Mouse (Mus musculus): ENCODE measurements around the gene Rnf214.
"Not testable (repeated sequence)": the region's sequence is repeated elsewhere in the genome, so short reads cannot be mapped to it uniquely, and the experiment has no call there.

The Rnf214 gene

DNA sequence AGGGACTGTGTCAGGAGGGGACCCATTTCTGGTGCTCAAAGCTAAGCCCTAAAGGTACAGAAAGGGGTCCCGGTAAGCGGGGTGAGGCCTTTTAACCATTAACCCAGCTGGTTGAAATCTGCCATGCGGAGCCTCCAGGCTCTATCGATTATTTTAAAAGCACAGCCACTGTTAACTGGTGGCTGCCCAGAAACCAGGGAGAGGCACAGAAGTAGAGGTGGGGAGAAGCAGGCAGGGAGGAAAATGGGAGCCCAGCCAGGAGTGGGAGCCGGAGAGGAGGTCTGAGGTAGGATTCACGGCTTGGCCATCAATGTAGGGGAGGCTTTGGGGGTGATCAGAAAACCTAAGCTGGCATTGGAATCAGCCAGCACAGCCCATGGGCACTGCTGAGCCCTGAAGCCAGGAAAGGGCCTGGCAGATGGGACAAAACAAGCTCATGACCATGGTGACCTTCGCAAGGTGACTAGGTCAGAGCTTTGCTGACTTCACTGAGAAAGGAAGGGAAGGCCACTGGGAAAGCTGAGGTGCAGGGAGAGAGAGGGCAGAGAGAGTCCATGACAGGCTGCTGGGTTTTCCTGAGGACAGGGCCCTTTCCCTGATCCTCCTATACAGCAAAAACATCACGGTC, 56.1 kb downstream of the Rnf214 start:
- no peak for DNase-seq (ENCODE audit: low read depth, low spot score)

GRCm38 (mm10) chr9:45849528-45850408, 56.9 kb downstream of the Rnf214 start:
- no peak for DNase-seq (ENCODE audit: low read depth, low spot score)

DNA sequence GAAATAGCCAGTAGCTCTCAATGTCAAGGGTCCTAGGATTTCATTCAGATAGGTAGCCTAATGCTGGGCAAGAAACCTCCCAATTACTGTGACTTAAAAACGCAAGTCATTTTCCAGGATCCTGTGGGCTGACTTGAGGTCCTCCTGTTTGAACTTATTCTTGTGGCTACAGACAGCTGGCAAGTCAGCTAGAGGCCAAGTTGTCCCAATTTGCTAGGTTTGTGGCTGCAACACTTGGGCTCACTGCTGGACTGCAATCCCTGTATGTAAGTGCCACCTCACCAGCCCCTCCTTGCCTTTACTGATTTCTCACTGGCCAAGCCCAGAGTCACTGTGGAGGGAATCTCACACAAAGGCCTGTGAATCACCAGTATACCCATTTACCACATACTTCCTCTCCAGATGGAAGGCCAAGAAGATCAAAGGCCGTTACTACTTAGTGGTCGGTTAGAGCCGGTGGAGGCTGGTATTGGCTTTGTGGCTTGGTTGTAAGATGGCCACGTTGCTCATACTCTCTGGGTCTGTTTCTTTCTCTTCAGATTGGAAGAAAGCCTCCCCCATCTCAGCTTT, 59.7 kb downstream of the Rnf214 start:
- DNase-seq (ENCODE audit: low read depth, low spot score) = no peak

GRCm38 (mm10) chr9:45846176-45846575, 60.5 kb downstream of the Rnf214 start:
- DNase-seq (ENCODE audit: low read depth, low spot score) = not testable (repeated sequence)

DNA sequence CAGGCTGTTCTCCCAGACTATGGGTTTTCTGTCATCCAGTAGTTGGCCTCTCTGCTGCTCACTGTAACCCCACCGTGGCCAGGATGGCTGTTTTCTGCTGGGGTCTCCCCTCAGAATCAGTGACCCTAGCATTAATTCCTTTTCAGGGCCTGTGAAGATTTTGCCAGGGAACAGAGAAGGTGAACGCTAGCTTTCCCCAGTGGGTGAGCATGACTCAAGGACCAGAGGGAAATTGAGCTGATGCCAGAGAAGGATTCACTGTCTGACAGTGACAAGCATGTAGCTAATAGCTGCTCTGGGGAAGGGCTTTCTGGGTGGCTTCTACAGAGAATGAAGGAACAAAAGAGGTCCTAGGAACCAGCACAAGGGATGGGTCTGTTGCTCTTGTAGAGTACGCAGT, 61.2 kb downstream of the Rnf214 start:
- DNase-seq (ENCODE audit: low read depth, low spot score) = no peak

DNA sequence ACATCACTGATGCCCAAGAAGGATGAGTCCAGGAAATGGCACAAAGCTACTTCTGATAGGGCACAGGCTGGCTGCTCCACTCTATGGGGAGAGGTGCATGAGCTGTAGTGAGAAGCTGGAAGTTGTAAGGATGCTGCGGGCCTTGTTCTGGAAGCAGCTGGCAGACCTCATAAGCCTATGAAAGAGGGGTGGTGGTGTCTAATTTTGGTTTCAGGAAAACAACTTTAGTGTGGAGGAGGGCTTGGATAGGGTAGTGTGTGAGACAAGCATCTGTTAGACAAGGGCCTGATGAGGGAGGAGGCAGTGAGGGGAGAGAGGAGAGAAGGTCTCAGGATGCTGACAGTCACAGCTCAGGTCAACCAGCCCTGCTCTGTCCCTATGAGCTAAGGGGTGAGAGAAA, 62.9 kb downstream of the Rnf214 start:
- DNase-seq (ENCODE audit: low read depth, low spot score) = no peak

GRCm38 (mm10) chr9:45843007-45843406, 63.7 kb downstream of the Rnf214 start:
- no peak for DNase-seq (ENCODE audit: low read depth, low spot score)

DNA sequence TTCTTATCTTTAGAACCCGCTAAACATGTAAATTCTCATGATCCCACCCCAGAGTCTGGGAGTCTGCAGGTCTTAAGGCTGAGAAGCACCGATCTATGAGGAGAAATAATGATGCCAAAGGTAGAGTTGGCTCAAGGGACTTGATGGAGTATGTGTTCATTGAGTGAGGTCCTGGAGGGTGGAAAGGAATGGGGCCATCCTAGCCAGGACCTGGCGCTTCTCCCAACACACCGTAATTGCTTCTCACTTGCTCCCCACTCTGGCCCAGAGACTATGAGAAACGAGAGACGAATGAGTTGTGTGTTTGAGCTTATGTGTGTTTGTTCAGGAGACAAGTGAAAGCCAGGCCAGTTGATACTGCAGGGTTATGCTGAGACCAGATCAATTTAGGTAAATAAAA, 65.3 kb downstream of the Rnf214 start:
- no peak for DNase-seq (ENCODE audit: low read depth, low spot score)

DNA sequence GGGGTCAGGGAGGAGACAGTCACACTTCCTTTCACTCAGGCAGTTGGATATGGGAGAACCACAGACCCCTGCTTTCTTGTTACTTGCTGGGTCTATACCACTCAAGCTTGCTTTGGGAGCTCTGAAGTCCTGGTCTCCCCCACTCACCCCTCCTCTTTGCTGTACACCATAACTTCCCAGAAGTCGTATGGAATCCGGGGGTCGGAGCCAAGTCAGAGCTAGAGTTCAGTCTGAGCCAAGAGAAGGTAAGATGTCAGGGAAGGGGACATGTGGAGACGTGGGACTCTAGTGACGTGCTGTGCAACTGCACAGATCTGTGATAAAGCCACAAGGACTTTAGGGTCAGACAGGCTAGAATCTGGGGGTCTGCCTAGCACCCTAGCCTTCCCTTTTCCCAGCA, 66.4 kb downstream of the Rnf214 start:
- no peak for DNase-seq (ENCODE audit: low read depth, low spot score)

GRCm38 (mm10) chr9:45839982-45840300, 66.8 kb downstream of the Rnf214 start:
- no peak for DNase-seq (ENCODE audit: low read depth, low spot score)

- no peak for DNase-seq (ENCODE audit: low read depth, low spot score)
Measured at GRCm38 (mm10) chr9:45839139-45839981, 67.4 kb downstream of the Rnf214 start.

GRCm38 (mm10) chr9:45838434-45839138, 68.1 kb downstream of the Rnf214 start, which contains the start of gene Bace1:
Gene Bace1 (plus strand): TSS chr9:45838580.
- peak; percentile 82 for DNase-seq (ENCODE audit: low read depth, low spot score)

DNA sequence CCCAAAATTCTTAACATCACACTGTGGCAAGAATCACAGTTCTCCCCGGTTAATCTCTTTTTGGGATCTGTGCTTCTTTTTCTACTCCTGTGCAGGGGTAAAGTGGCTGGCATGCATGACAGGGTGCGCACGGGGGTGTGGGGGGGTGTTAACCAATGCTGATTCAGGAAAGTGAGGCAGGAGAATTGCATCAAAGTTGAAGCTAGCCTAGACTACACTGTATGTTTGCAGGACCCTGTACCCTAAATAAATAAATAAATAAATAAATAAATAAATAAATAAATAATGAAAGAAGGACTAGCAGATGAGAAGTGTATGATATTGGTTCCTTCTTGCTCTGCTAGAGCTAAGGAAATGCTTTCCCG, 68.7 kb downstream of the Rnf214 start:
- DNase-seq (ENCODE audit: low read depth, low spot score) = no peak

GRCm38 (mm10) chr9:45833461-45833860, 73.2 kb downstream of the Rnf214 start:
- DNase-seq (ENCODE audit: low read depth, low spot score) = peak; percentile 36

- no peak for DNase-seq (ENCODE audit: low read depth, low spot score)
Measured at GRCm38 (mm10) chr9:45832898-45833297, 73.8 kb downstream of the Rnf214 start.

- peak; percentile 99 for DNase-seq (ENCODE audit: low read depth, low spot score)
Measured at GRCm38 (mm10) chr9:45829107-45829506, 77.6 kb downstream of the Rnf214 start.

DNA sequence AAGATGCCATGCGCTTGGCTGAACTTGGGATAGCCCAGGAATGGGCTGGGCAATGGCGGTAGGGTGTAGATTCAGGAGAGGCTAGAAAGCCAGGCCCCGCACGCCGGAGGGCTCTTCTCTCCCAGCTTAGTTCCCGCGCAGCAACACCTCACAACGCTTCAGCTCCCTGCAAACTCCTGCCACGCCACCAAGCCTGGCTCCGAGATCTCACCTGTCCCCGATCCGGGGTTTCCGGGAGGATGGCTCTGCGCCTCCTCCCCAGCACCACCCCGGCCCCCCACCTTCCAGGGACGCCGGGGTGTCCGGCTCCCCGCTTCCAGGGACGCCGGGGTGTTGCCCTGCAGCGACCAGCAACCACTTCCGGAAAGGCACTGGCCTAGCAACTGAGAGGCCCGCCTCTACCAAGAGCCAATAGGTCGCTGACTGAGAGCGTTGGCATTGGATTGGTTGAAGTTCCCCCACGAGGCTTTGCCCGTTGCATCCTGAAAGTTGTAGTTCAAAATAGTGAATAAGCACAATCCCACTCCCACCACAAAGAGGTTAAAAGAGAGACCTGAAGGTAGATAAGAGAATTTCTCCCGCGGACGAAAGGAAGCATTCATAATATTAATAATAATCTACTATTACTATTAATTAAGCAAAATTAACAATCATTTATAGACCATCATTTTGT, 78.3 kb downstream of the Rnf214 start, which contains the start of gene Cep164:
TSS of gene Cep164 (minus strand) at position 401 of the 673 bp plus-strand sequence.
- DNase-seq (ENCODE audit: low read depth, low spot score) = peak; percentile 92

GRCm38 (mm10) chr9:45827663-45828290, 78.9 kb downstream of the Rnf214 start:
- DNase-seq (ENCODE audit: low read depth, low spot score) = peak; percentile 28

GRCm38 (mm10) chr9:45818406-45819011, 88.2 kb downstream of the Rnf214 start:
- DNase-seq (ENCODE audit: low read depth, low spot score) = no peak

- no peak for DNase-seq (ENCODE audit: low read depth, low spot score)
Measured at GRCm38 (mm10) chr9:45815525-45815924, 91.2 kb downstream of the Rnf214 start.

All from ES-CJ7 (cell line).